Mouse (Mus musculus) olfactory bulb, adult 2 months (tissue): ENCODE data around the gene Tmem212.

Experiments used
- CTCF ChIP-seq: fragments of 200-500 bp; IDR thresholded peaks from 2 replicates; pipeline ENCODE4 v1.5.1; 2012; ENCODE audit warnings: low read depth, mild to moderate bottlenecking, low read length, moderate library complexity; ENCODE audit not compliant: insufficient read depth
- POLR2A ChIP-seq: fragments of 200-500 bp; IDR thresholded peaks from 2 replicates; pipeline ENCODE4 v1.6.1; 2012; ENCODE audit warnings: mild to moderate bottlenecking, low read depth, low read length, moderate library complexity; ENCODE audit not compliant: insufficient read depth

DNA sequence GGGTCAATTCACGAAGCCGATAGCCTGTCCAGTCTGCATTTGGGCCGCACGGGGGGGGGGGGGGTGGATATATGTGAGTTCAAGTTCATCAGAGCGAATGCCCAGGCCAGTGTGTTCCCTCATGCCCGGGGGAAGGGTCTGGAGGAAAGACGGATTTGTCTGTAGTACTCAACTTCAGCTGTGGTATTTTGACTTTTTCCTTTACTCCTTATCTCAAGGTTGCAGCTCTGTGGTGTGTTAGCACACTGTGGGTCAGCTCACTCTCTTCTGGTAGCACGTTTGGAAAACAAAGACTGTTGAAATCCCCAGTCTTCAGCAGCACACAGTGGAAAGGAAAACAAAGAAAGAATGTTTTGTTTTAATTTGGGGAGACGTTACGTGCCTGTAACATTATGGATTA lies 2.0 kb upstream of the Tmem212 start:
- TF ChIP-seq CTCF (no peak), POLR2A (no peak)
